Mouse (Mus musculus) gastrocnemius, postnatal 14 days (tissue): ENCODE data around the gene Gm21209. TPM values are rescaled to one million over a fixed set of nuclear protein-coding genes. Genes with fewer than 3 reads are reported as not detected.
"Not testable (repeated sequence)": the region's sequence is repeated elsewhere in the genome, so short reads cannot be mapped to it uniquely, and the experiment has no call there.

ENCODE experiments used
- DNase-seq: peaks from one replicate; pipeline ENCODE4 v3.0.0; 2021; ENCODE audit warnings: mixed read lengths
- intact Hi-C: fragments of 180-260 bp; cut with DNase I; formaldehyde crosslinking; loops from one replicate; pipeline ENCODE4 v1.15.1; 2025; ENCODE audit warnings: low total_unique reads
- long read RNA-seq, 2 experiments: library from polyadenylated mRNA; stranded (forward); transcript quantifications; one replicate each; pipeline ENCODE4 v2.0.0; 2021
- total RNA-seq, 2 experiments: library from RNA; stranded (reverse); gene quantifications; 2 replicates each; pipeline ENCODE4 v1.2.3; 2021

Gene Gm21209
- not detected for total RNA-seq
- long read RNA-seq, experiment 1, result 0 reads
- long read RNA-seq, experiment 2, result 0 reads

DNA sequence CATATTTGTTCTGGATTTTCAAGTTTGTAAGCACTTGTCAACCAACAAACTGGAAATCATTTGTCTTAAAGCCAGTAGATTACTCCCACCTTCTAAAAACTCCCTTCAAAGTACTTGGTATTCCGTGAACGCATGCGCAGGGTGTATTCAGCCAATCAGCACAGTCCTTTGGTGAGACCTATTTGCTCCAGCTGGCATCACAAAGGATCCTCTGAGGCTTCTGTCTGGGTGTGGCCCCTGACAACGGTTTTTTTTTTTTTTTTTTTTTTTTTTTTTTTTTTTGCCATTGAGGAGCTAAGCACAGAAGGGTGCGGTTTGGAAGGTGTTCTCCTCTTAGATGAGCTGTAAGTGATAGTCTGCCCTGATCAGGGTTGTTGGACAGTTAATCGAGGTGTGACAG lies at the start of gene Gm21209:
Gene Gm21209 (plus strand): TSS at position 301 of the 400 bp plus-strand sequence.
- DNase-seq, intact Hi-C loops: not testable (repeated sequence)
